Mouse (Mus musculus) kidney, postnatal 10 days (tissue): ENCODE measurements at regions not wholly inside any gene's neighbourhood (a gene's known extent, or its start where the extent isn't known, plus 50 kb on each side); places are given as distances from the start of the nearest gene placed in this dataset.

Experiments
- DNase-seq: peaks from one replicate; pipeline ENCODE4 v3.0.0; 2021; ENCODE audit warnings: mixed read lengths

DNA sequence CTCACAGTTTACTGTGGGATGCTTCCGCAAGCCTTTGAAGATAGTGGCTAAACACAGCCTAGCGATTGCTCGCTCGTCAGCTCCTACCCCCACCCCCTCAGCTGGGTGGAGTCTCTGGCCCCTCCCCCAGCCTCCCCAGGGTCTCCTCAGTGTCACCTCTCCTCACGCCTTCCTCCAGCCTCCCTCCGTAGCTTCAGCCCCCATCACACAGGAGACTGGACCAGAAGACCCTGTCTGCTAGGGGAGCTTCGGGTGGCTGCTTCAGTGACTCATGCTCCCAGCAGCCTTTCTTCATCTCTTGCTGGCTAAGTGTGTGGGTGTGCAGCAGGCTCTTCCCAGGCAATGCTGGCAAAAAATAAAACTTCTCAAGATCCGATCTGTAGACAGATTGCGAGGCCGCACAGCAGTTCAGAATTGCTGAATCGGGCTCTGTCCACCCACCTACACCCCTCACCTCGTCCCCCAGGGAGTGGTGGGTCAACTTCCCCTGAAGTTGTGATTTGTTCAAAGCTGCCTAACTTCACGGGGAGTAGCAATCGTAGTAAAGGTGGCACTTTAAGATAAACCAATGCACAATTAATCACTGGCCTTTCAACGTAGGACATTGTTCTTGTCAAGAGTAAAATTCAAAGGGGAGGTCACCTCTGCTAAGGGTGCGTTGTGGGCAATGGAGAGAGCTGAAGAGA, 61.2 kb upstream of the Ankrd28 start:
- DNase-seq = peak; percentile 47

DNA sequence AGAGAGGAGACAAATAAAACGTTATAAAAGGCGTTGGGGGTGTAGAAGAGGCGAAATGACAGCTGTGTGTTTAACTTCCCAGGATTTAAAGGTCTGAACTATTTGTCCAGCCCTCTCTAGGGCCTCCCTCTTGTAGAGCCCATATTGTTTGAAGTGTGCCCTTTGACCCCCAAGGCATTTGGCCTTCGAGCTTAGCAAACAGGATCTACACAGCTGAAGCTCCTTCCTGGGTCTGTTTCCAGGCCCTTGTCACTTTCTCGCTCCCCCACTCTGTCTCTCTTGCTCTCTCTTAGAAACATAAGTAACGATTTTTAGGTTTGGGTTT, 61.7 kb upstream of the Ankrd28 start:
- DNase-seq = no peak

DNA sequence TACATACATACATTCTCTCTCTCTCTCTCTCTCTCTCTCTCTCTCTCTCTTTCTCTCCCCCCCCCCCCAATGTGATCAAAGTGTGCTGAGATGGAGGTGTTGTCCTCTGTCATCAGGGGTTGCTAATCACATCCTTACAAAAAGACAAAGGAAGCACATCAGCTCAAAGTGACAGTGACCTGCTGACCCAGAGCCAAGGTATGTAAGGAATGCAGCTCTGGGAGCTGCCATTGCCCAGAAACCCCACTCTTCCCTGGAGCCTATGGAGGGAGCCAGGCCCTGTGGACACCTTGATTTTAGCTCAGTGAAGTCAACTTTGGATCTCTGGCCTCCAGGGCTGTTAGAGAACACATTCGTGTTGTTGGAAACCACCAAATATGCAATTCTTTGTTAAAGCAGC, 66.0 kb upstream of the Ankrd28 start:
- peak; percentile 15 for DNase-seq

DNA sequence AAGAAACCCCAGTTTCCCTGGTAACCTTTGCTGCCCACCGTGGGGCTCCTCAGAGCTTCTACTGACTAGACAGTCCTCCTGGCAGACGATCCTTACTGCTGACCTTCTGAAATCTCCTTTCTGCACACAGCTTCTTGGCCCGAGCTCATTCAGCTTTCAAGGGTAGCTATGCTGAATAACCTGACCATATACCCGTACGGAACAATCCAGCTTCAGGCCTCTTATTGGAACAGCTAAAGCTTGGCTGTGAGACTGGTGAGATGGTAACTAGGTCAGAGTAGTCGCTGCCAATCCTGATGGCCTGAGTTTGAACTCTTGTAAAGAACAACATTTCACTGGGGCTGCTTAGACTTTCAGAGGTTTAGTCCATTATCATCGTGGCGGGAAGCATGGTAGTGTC, 69.1 kb upstream of the Ankrd28 start:
- DNase-seq = no peak

DNA sequence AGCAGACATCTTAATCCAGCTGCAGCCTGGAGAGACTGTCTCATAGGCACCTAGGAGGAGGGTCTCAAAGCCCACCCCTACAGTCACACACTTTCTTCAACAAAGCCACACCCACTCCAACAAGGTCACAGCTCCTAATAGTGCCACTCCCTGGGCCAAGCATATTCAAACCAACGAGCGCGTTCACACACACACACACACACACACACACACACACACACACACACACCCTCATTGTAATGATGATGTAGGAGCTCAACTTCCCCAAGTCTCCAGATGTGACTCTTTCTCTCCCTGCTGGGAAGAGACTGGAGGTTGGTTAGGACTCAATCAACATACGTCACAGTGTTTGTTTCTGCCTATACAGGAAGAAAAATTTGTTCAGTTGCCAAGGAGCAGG, 69.5 kb upstream of the Ankrd28 start:
- DNase-seq = no peak

DNA sequence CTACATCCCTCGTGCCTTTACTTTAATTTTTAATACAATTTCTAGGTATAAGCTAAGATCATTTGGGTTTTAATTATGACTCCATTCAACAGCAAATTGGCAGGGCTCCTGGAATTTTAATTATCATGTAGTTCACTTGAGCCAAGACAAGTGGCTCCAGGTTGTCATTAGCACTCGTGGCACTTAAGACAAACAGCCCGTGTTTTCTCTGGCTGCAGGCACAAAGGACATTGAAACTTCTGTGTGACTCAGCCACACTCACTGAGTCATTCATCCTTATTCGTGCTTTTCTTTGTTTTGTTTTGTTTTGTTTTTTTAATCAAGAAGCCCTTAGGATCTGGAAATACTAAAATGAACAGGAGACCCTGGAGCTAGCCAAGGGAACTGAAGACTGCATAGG, 71.5 kb upstream of the Ankrd28 start:
- DNase-seq = no peak

DNA sequence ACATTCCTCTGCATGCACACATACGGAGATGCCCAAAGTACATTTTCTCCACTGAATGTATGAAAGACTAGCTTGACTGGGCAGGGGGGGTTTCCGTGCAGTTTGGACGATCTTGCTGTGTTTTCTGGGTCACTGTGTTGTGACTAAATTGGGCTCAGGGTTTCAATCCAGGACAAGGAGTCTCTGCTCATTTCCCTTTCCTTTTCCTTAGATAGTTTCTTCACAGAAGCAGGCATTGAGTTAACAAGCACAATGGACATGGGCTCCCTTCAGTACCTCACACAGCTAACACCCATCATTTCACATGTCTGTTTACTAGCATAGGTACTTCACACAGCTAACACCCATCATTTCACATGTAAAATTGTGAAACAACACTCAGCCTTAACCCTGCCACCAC, 73.2 kb upstream of the Ankrd28 start:
- no peak for DNase-seq

DNA sequence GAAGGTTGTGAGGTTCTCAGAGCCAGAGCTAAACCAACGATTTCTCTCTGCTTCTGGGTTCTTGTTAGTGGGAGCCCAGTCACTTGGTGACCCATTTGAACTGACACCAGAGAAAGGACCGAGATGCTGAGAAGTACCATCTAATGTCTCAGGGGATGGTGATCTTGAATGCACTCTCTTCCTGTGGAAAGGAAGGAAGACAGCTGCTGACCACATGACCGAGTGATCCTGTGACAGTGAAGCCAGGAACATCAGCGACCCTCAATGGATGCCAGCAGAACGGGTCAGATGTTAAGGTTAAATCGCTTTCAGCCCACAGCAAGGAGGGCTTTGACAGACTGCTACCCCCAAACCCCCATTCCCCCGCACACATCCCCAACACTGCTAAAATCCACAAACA, 78.1 kb upstream of the Ankrd28 start:
- DNase-seq = peak; percentile 19

DNA sequence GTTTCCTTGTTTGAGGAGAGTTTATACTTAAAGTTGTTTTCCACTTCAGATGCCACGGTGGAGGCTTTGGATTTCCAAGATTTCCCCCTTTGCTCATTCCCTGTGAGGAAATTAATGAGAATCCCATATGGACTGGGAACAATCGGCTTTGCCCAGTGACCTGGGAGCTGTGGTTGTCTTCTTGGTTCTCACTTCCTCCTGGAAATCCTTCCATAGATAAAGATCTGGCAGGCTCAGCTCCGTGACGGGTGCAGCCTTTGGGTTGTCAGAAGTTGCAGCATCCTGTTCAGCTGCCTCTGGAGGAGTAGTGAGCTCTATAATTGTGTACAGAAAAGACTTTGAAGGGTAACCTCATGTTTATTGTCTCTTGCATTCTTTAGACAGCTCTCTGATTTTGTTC, 78.8 kb upstream of the Ankrd28 start:
- DNase-seq = peak; percentile 60

DNA sequence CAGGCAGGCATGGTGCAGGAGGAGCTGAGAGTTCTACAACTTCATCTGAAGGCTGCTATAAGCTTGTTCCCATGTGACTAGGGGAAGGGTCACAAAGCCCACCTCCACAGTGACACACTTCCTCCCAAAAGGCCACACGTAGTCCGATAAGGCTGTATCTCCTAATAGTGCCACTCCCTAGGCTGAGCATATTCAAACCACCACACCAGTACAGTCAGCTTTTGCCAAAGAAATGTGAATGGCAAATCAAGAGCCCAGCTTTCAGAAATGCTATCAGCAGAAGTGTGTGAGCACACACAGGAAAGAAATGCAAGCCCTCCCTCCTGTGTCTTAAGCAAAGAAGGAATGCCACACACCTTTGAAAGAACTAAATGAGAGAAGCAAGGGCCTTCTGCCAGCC, 80.4 kb upstream of the Ankrd28 start:
- no peak for DNase-seq

DNA sequence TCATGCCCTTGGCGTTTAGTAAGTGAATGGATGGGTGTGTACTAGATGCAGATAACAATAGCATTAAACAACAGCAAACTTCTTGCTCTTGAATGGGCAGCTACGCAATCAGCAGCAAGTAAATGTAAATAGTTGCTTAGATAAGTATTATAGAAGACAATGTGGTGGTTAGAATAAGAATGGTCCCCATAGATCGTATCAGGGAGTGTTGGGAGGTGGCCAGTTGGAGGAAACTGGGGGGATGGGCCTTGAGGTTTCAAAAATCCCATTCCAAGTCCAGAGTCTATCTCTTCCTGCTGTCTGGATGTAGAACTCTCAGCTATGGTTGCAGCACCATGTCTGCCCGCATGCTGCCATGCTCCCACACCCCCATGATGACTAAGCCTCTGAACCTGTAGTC, 88.0 kb upstream of the Ankrd28 start:
- DNase-seq = no peak

DNA sequence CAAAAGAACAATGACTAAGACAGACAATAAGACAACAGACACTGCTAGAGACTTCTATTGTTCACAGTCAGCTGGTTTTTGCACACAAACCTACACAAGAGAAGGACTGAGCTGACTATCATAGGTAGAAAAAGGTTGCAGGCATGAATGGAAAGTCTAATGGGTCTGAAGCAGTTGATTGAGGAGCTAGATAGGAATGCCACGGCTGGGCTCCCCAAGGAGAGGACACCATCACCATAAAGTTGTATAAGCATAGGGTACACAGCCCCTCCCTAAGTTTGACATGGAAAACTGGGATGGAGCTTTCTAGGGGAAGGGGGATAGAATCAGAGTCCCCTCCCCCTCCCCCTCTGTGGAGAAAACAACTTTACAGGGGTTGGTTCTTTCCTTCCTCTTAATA, 88.5 kb upstream of the Ankrd28 start:
- no peak for DNase-seq

DNA sequence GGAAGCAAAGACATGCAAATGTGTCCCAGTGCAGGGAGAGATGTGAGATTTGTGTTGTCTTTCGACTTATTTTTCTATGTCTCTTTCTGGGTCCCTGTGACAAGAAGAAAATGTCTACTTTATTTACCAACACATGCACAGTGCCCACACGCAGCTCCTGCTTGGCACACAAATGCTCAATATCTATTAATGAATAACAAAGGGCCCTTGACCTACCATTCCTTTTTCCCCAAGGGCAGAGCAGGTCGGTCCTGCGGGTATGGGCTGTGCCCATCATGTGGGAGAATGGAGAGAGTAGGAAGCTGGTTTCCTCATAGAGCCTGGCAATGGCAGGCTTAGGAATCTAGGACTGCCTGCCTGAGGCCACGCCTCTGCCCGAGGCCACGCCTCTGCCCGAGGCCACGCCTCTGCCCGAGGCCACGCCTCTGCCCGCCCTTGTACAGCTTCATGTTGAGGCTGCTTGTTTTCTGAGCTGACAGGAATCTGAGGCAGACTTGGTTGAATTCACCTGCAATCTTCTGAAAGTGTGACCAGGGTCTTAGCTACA, 98.8 kb upstream of the Ankrd28 start:
- peak; percentile 54 for DNase-seq

DNA sequence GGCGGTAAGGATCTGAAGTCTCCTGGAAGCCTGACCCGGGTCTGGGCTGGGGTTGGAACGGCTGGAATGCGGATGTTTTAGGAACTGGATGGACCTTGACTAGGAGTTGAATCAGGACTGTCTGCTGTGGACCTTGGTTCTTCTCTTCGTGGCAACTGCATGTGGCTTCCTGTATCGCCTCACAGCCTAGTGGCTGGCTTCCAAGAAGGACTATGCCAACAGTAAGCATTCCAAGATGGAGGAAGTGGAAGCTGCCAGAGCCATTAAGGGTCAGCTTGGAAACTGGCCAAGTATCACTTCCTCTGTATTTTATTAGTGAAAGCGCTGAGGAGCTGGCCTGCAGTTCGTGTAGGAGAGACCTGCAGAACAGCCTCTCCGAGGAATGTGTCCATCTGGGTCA, 98.4 kb upstream of the Galnt15 start:
- DNase-seq = peak; percentile 90

DNA sequence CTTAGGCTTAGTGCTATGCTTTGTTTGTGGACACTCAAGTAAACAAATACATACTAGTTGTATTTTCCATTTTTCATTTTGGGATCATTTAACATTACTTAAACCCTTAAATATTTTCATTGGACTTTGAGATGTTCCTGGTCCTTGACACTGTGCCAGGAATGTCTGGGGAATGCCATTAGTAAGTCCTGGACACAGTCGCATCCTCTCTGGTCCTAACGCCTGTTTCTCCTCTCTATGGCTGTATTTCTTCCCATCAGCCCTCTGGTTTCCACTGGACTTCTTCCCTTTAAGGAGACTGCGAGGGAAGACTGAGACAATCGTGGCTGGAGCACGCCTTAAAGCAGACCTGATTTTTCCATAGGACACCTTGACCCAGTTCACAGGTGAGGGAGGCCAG, 96.8 kb upstream of the Galnt15 start:
- DNase-seq = peak; percentile 55

DNA sequence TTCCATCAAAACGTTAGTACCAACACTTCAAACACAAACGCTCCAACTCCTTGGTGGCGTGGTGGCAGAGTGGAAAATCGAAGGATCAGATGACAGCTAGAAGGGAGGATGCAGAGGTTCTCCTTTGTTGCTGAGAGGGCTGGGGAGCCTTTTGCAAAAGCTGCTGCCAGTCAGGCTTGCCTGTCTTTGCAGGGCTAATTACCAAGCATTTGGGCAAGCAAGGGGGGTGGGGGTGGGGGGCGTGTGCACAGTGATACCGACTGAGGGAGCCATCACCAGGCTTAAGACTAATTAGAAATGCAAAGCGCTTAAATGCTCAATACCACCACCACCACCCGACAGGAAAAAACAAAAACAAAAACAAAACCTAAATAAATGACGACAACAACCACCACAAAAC, 95.3 kb upstream of the Galnt15 start:
- no peak for DNase-seq

DNA sequence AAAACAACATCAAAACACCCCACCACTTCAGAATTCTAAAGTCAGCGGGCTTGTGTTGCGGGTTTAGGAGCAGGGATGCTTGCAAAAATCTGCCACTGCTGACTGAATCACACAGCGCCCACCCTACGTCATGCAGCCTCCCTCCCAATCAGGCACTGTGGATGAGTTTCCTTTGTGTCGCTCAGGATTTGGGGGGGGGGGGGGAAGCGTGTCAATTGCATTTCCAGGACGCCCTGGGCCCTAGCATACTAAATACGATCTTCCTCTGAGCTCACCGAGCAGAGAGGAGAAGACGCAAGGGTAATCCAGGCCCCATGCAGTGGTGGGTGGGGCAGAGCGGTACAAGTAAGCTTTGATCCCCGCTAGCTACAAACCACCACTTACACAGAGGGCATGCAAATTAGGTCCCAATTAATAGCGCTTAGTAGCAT, 94.9 kb upstream of the Galnt15 start:
- peak; percentile 62 for DNase-seq

DNA sequence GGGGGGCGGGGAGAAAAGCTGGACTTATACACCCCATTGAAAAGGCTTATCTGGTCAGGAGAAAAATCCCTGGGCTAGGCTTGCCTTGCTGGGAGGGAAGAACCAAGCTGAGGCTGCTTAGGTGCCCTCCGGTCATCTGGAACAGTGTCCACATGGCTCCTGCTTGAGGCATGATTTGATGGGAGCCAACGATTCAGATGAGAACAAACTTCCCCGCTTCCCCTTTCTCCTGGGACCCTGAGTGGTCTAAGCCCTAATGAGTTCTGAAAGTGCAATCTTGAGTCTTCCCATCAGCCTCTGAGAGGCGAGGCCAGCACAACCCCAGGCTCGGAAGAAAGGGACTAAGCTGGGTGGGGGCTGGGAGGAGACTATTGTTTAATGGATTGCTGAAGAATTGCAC, 94.5 kb upstream of the Galnt15 start:
- DNase-seq = peak; percentile 30

DNA sequence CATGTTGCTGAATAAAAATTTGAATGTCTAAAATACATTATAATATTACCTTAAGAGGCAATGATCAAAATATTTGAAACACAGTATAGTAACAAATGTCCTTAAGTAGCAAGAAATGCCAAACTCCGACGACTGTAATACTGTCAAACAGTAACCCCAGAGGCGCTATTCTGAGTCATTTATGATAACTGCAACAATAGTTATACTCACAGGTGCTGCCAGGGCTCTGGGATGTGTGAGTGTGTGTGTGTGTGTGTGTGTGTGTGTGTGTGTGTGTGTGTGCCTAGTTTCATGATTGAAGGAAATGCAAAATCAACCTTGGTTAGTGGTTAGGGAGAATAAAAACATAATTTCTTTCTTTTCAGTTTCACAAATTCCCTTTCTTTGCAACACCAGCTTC, 94.0 kb upstream of the Galnt15 start:
- no peak for DNase-seq

DNA sequence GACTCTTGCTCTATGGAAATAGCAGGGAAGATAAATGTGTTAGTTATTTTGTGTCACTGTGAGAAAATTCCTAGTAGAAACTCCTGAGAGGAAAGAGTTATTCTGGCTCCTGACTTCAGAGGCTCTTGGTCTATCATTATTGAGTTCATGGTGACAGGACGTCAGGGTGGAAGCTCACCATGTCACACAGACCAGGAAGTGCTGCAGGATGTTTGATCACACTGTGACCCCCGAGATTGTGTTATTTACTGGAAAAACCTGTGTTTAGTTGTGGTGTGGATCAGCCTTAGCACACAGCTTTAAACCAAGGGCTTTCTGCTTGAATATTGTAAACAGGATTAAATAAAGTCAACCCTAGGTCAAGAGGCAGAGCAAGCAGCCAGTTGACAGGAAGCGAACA, 93.4 kb upstream of the Galnt15 start:
- DNase-seq = no peak

DNA sequence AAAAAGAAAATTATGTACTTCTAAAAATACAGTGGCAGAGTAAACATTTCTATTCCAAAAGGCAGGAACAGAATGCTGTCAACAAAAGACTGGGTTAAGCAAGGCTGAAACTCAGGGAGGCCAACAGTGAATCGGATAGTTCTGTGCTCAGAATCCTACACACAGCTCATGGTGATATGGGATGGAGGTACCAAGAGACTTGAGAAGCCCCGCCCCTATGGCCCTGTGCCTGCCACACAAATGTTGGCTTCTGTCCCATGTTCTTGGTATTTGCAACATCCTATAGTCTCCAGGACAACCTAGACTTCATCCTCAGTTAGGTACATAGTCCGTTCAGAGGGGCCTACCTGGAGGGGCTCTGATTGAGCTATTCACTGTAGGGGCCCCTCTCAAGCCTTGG, 92.2 kb upstream of the Galnt15 start:
- DNase-seq = no peak

DNA sequence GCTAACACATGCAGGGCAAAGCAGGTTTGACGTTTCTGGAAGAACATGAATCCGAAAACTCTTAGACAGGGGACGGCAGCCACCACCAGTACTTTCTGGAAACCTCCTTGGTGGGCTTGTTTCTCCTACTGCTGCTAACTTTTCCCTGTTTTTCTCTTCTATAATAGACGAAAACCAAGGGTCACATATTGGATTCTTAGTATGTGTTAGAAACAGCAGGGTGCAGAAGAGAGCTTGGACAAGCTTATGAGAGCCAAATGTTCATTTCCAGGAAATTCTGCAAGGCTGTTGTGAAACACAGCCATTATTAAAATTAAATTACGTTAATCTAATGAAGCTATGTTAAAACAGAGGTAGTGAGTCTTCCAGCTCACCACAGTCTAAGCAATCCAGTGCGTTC, 87.9 kb upstream of the Galnt15 start:
- no peak for DNase-seq

DNA sequence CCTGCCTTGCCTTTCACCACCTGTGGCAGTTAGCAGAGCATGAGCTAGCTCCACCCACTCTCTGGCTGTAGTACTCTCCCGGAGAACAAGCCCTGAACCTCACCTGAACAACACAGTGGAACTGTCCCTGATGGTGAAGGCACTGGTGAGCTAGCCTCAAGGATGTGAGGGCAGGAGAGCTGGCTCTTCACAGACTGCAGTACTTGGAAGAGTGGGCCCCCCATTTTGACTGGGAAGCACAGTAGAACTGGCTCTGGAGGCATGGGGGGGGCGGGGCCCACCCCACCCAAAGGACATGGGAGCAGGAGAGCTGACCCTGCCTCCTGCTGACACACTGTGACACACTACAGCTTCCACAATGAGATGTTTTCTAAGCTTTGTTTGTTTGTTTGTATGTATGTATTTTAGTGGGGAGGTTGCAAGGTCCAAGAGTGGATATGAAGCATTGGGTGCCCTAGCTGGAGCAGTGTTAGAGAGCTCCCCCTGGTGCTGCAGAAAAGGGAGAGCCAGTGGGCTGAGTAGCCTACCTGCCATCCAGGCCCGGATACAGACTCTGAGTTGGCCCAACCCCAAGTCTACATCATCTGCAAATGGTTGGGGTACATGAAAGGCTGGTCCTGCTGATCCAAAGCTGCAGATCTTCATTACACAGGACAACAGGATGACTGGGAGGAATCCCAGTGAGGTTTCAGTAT, 86.4 kb upstream of the Galnt15 start:
- peak; percentile 72 for DNase-seq

DNA sequence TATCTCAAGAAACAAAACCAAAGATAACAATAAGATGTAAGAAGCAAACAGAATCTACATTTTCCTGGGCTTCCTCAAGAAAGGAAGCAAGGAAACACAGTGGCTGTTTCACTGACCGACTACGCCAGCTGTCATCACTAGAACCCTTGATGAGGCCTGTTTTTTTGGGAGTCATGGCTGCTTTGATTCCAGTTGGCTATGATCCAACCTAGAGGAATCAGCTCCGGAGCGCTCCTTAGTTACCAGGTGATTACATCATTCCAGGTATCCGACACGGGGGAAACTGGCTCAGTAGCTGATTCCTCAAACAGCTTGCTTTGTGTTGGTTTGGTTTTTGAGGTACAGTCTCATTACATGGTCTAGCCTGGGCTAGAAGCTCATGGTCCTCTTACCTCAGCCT, 84.1 kb upstream of the Galnt15 start:
- DNase-seq = no peak

DNA sequence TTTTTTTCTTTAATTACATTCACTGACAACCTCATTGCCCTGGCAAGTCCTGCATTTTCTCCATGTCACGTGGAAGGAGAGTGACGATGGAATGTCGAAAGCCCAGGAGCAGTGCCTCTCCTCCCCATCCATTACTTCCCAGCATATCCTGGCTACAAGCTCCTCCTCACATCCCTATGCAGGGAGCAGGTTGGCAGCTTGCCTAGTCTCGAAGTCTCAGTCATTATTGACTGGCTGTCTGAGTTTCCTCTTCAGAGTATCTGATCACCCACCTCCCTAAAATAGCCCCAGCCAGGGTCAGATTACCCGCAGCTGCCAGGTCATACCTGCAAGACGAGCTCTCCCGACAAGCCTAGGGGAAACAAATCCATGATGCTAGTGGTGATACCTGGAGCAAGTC, 83.7 kb upstream of the Galnt15 start:
- peak; percentile 58 for DNase-seq
